Mouse (Mus musculus) forebrain, embryonic 13.5 days (tissue): ENCODE measurements around the gene Slc44a3. TPM values are rescaled to one million over a fixed set of nuclear protein-coding genes. Genes with fewer than 3 reads are reported as not detected.

Experiments used
- ATAC-seq: fragments of 200-750 bp; cut with Nextera tagmentation; 2 replicates; pipeline ENCODE4 v1.8.0; 2017
- H3K27ac ChIP-seq: fragments of 300-500 bp; sonication (generic); 2 replicates; pipeline ENCODE4 v1.5.1; 2015; ENCODE audit warnings: inconsistent platforms, mild to moderate bottlenecking, moderate library complexity
- H3K27me3 ChIP-seq: fragments of 300-500 bp; sonication (generic); 2 replicates; pipeline ENCODE4 v1.6.1; 2015; ENCODE audit warnings: mild to moderate bottlenecking, inconsistent platforms
- H3K36me3 ChIP-seq: fragments of 300-500 bp; sonication (generic); 2 replicates; pipeline ENCODE4 v1.6.1; 2015; ENCODE audit warnings: mild to moderate bottlenecking, inconsistent platforms; ENCODE audit not compliant: poor library complexity, severe bottlenecking
- H3K4me1 ChIP-seq: fragments of 300-500 bp; sonication (generic); 2 replicates; pipeline ENCODE4 v1.6.1; 2015; ENCODE audit warnings: inconsistent platforms
- H3K4me2 ChIP-seq: fragments of 300-500 bp; sonication (generic); 2 replicates; pipeline ENCODE4 v1.6.1; 2015; ENCODE audit warnings: inconsistent platforms, mild to moderate bottlenecking, moderate library complexity
- H3K4me3 ChIP-seq: fragments of 300-500 bp; sonication (generic); 2 replicates; pipeline ENCODE4 v1.5.1; 2015; ENCODE audit warnings: mild to moderate bottlenecking, inconsistent platforms
- H3K9ac ChIP-seq: fragments of 300-500 bp; sonication (generic); 2 replicates; pipeline ENCODE4 v1.6.1; 2015; ENCODE audit warnings: mild to moderate bottlenecking, inconsistent platforms
- H3K9me3 ChIP-seq: fragments of 300-500 bp; sonication (generic); replicated peaks from 2 replicates; pipeline ENCODE4 v1.6.1; 2016; ENCODE audit warnings: inconsistent platforms
- WGBS: fragments of 180-500 bp; shearing (Covaris S2); methylation state at CpG from one replicate; pipeline ENCODE4 v1.1.7; 2015; 5-methylcytosine and 5-hydroxymethylcytosine counted together
- polyA plus RNA-seq: library from polyadenylated mRNA; unstranded; fragments of >200 nt; fragmentation: Nextera tagmentation; extraction: Ambion mirVana; gene quantifications from 2 replicates; pipeline ENCODE4 v1.2.1, GENCODE M21; 2015

Gene Slc44a3
- polyA plus RNA-seq, 1 experiment from 2014 or later, result 0.57 TPM

DNA sequence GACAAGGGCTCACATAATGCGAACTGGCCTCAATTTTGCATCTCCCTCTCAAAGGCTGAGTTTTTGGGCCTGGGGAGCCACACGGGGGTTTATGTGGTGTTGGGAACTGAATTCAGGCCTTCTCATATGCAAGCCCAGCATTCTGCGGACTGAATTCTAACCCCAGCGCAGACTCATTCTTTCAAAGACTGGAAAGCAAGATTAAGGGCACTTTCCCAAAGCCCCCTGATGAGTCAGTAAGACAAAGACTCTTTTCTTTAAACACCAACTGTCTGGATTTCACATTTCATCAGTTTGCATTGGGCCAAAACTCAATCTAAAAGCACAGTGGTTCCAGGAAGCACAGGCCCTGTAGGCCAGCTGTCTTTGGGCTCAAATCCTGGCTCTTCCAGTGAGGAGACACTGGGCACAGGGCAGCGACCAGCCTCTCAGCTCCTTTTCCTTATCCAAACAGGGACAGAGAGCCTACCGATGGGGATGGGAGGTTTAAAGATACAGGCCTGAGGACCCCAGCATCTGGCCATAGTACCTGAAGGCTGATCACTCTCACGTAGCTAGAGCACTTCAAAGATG lies 67.4 kb downstream of the Slc44a3 start:
- WGBS, result 19% methylated on average over 7 of the region's 7 CpGs
- Histone ChIP-seq H3K4me3 (no peak overlapping the region), H3K9ac (no peak overlapping the region), H3K36me3 (peaks cover 18% of the 10 kb centered on the region), H3K9me3 (no peaks in the 10 kb centered on the region), H3K27ac (peak overlapping the region; percentile 68), H3K4me2 (no peak overlapping the region), H3K27me3 (no peaks in the 10 kb centered on the region), H3K4me1 (peaks cover 21% of the 10 kb centered on the region)
- ATAC-seq, result no peak

DNA sequence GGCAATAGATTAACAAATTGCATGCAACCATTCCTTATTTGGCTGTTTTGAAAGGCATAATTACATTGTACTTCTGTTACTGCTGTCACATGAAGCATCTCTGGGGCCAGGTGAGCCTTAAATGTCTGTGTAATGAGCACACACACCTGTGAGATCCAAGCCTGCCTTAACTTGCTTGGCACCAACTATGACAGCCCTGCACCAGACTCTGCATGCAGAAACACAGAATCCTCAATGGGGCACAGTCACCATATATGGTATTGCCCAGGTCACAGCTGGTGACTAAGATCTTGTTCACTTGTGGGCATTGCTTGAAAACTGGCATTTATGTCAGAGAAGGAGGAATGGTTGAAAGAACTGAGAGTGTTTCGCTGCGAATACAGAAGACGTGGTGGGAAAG lies 69.4 kb downstream of the Slc44a3 start:
- no peak for ATAC-seq
- Histone ChIP-seq H3K36me3 (peaks cover 33% of the 10 kb centered on the region), H3K4me3 (no peak overlapping the region), H3K9me3 (no peaks in the 10 kb centered on the region), H3K9ac (no peak overlapping the region), H3K27me3 (no peaks in the 10 kb centered on the region), H3K4me1 (peaks cover 8% of the 10 kb centered on the region), H3K4me2 (no peak overlapping the region), H3K27ac (no peak overlapping the region)
- 89% methylated on average over 3 of the region's 3 CpGs for WGBS

DNA sequence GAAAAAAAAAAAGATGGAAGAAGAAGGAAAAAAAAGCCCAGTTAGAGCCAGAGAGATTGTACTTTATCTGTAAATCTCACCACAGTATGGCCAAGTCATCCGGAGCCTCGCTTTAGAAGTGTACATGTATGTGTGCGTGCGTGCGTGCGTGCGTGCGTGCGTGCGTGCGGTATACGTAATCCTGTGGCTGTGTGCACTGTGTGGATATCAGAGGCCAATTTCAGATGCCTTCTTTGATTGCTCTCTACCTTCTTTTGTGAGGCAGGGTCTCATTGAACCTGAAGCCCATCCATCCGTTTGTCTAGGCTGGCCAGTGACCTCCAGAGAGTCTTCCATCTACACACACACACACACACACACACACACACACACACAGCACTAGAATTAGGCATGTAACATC lies 70.7 kb downstream of the Slc44a3 start:
- H3K9me3 ChIP-seq, result no peaks in the 10 kb centered on the region
- no peak overlapping the region for H3K4me2 ChIP-seq
- peaks cover 46% of the 10 kb centered on the region for H3K36me3 ChIP-seq
- peaks cover 8% of the 10 kb centered on the region for H3K4me1 ChIP-seq
- no peak overlapping the region for H3K4me3 ChIP-seq
- ATAC-seq, result no peak
- H3K27ac ChIP-seq, result no peak overlapping the region
- no peak overlapping the region for H3K9ac ChIP-seq
- H3K27me3 ChIP-seq, result no peaks in the 10 kb centered on the region
- 96% methylated on average over 13 of the region's 13 CpGs for WGBS

DNA sequence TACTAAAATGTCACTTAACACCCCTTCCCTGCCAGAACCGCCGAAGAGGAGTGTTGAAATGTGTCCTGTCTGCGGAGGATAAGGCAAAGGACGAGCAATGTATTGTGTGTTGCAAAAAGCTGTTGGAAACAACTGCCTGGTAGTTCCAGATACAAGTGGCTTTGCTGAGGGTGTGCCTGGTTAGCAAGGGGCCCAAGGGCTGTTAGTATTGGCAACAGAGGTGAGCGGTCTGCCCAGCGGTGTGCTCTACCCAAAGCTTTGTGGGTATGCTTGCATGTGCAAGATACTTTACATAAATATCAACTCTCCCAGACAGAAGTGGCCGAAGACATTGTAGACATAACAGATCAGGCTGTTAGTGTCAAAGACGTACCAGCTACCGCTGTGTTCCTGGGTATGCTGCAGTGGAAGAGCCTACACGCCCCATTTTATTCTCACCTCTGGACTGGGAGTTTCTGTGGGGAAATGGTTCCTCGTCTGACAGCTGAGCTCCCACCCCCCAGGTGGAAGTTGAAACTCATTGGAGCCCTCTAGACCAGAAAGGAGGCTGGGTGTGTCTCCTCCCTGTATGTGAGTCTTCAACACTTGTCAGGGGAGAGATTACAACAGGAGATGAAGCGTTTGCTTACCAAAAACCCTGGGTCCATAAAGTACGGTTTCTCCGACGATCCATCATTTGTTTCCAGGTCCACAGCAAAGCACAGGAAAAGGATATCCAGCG lies 71.6 kb downstream of the Slc44a3 start:
- H3K4me2 ChIP-seq, result no peak overlapping the region
- ATAC-seq, result no peak
- no peak overlapping the region for H3K4me3 ChIP-seq
- no peak overlapping the region for H3K9ac ChIP-seq
- peaks cover 8% of the 10 kb centered on the region for H3K4me1 ChIP-seq
- no peaks in the 10 kb centered on the region for H3K9me3 ChIP-seq
- WGBS, result 89% methylated on average over 16 of the region's 16 CpGs
- H3K36me3 ChIP-seq, result peaks cover 54% of the 10 kb centered on the region
- H3K27me3 ChIP-seq, result no peaks in the 10 kb centered on the region
- no peak overlapping the region; the same call in 1 of the 2 replicates for H3K27ac ChIP-seq

DNA sequence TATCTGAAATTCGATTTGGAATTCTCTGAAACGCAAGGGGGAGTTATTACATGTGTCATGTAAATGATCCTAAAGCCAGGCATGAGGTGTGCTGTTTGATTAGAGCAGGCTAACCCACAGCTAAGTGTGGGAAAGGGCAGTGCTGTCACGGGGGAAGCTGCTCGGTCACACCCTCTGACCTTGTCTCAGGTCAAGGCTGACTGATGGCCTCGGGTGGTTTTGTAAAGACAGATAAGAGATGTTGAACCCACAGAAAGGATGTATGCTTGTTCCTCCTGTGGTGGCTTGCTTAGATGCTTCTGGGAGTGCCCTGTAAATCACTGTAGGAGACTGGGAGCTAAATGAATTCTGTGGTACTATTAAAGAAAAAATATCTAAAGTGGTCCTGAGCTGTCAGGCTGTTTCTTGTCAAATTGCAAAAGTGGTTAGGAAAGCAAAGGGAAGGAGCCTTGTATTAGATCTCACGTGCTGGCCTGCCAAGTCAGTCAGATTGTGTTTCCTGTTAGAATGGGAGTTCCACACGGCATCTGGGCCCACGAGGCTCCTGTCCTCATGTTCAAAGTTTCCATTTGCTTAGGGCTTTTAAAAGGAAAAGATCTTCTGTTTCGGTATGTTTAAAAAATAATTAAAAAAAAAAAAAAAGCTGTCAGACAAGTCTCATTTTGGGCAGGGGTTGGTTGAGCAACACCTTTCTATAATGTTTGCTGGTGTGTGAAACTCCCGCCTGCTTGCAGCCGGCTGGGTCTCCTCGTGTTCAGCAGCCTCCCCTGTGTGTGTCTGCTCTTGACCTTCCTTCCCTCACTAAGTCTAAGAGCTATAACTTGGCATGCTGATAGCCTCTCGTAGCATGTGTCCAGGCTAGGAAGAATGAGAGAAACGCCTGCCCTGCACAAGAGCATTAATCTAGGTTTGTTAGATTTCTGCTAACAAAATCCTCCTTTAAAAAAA lies 73.4 kb downstream of the Slc44a3 start:
- Histone ChIP-seq H3K9me3 (no peaks in the 10 kb centered on the region), H3K4me3 (no peak overlapping the region), H3K27me3 (no peaks in the 10 kb centered on the region), H3K4me2 (no peak overlapping the region), H3K9ac (no peak overlapping the region), H3K36me3 (peaks cover 73% of the 10 kb centered on the region), H3K4me1 (no peaks in the 10 kb centered on the region), H3K27ac (no peak overlapping the region)
- ATAC-seq, result no peak
- WGBS, result 87% methylated on average over 14 of the region's 14 CpGs

DNA sequence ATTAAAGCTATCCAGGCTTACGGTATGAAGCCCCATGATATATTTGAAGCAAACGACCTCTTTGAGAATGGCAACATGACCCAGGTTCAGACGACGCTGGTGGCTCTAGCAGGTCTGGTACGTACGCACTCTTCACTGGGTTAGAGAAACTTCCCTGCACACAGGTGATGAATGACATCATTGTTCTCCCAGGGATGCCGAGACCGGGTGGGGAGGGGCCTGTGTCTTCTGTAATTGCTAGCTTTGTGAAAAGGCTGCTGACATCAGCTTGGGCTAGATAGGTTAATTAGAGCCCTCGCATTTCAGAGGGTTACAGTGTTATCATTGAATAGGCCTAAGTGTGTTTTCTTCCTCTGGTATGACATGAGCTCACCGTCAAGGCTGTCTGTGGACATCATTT lies 80.8 kb downstream of the Slc44a3 start:
- Histone ChIP-seq H3K27ac (no peak overlapping the region), H3K9me3 (no peaks in the 10 kb centered on the region), H3K9ac (no peak overlapping the region), H3K27me3 (no peaks in the 10 kb centered on the region), H3K4me2 (no peak overlapping the region), H3K36me3 (peaks cover 58% of the 10 kb centered on the region), H3K4me3 (no peak overlapping the region), H3K4me1 (peaks cover 36% of the 10 kb centered on the region)
- WGBS, result 42% methylated on average over 10 of the region's 10 CpGs
- peak; percentile 44 for ATAC-seq

DNA sequence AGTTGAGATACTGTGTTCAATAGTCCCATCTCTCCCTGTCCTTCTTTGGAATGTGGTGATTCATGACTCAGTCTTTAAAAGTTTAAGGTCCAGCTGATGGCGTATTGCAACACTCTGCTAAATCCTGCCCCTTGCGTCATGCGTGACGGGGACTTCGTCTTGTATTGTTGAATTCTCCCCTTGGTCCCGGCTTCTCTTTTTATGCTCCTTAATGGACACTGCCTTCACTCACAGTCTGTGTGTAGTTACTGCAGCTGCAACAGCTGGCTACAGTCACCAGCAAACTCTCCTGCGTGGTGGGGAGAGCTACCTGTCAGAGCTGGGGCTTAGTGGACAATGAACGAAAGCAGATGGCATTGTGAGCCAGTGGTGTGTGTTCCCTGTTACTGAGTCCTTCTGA lies 82.7 kb downstream of the Slc44a3 start:
- Histone ChIP-seq H3K9ac (no peak overlapping the region), H3K4me2 (no peak overlapping the region), H3K9me3 (peaks cover 4% of the 10 kb centered on the region; the same call in 1 of the 2 replicates), H3K36me3 (peaks cover 48% of the 10 kb centered on the region), H3K27ac (peak overlapping the region; percentile 19; the same call in 1 of the 2 replicates), H3K4me1 (peaks cover 36% of the 10 kb centered on the region), H3K4me3 (no peak overlapping the region), H3K27me3 (no peaks in the 10 kb centered on the region)
- no peak for ATAC-seq
- 86% methylated on average over 8 of the region's 8 CpGs for WGBS

DNA sequence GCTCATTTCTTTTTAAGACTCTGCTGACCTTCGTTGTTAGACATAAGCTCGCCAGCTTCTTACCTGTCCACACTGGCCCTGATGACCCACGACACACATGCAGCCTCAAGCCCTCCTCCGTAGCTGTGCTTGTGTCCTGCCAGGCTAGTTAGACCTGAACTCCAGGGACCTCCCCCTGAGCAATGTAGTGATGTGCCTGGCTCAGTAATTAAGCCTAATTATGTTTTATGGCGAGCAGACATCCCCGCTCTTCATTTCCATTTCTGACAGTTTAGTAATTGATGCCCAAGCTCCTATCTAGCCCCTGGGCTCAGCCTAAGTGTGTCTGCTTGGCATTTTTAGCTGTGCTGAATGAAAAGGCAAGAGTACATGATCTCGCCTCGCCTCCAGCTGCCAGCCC lies 83.6 kb downstream of the Slc44a3 start:
- Histone ChIP-seq H3K27ac (0 out of 2 replicates have a peak overlapping the region, but pooled peaks have one; percentile 4), H3K36me3 (peaks cover 46% of the 10 kb centered on the region), H3K9ac (no peak overlapping the region), H3K4me3 (no peak overlapping the region), H3K27me3 (no peaks in the 10 kb centered on the region), H3K9me3 (peaks cover 6% of the 10 kb centered on the region; the same call in 1 of the 2 replicates), H3K4me1 (peaks cover 36% of the 10 kb centered on the region), H3K4me2 (peak overlapping the region; percentile 23)
- ATAC-seq, result peak; percentile 34; the same call in 1 of the 2 replicates
- 45% methylated on average over 8 of the region's 8 CpGs for WGBS

DNA sequence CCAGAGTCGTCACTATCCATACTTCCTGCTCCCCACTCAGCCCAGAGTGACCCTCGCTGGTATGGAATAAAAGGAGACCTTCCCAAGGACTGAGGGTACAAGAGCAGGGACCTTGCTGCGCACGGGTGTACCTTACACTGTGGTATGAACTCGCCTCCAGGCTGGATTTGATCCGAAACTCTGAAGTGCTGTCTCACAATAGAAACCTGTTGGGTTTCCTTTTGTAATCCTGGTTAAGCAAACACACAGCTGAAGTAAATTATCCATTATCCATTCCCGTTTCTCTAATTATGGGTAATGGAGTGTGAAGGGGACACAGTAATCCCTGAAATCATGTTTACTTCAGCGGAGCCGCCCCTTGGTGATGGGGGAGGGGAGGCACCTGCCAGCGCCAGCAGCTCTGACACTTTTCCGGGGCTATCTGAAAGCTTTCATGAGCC lies 84.2 kb downstream of the Slc44a3 start:
- H3K9ac ChIP-seq, result no peak overlapping the region
- peak; percentile 44 for ATAC-seq
- H3K9me3 ChIP-seq, result peaks cover 6% of the 10 kb centered on the region; the same call in 1 of the 2 replicates
- WGBS, result 4% methylated on average over 11 of the region's 11 CpGs
- peaks cover 49% of the 10 kb centered on the region for H3K36me3 ChIP-seq
- H3K4me1 ChIP-seq, result peaks cover 36% of the 10 kb centered on the region
- H3K4me3 ChIP-seq, result no peak overlapping the region
- peak overlapping the region; percentile 23 for H3K4me2 ChIP-seq
- 0 out of 2 replicates have a peak overlapping the region, but pooled peaks have one; percentile 20 for H3K27ac ChIP-seq
- no peaks in the 10 kb centered on the region for H3K27me3 ChIP-seq

DNA sequence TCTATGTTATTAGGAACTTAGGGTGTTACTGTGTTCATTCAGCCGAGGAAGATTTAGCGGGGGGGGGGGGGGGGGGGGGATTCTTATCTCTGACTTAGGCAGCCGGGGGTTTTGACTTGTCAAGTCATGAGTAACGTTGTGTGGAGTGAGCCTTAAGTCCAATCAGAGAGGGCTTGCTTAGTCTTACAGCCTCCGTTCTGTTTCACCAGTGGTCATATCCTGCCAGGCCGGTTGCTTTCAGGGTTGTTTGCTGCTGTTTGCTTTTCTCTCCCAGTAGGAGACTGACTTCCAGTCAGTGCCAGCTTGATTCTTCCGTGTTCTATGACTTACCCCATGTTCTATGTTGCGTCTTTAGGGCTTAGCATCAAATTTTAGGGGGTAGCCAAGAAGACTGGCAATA lies 85.8 kb downstream of the Slc44a3 start:
- H3K4me3 ChIP-seq, result no peak overlapping the region
- H3K9ac ChIP-seq, result no peak overlapping the region
- 75% methylated on average over 8 of the region's 8 CpGs for WGBS
- H3K4me2 ChIP-seq, result no peak overlapping the region
- H3K27ac ChIP-seq, result no peak overlapping the region
- ATAC-seq, result no peak
- H3K36me3 ChIP-seq, result peaks cover 49% of the 10 kb centered on the region
- peaks cover 34% of the 10 kb centered on the region for H3K4me1 ChIP-seq
- H3K9me3 ChIP-seq, result peaks cover 6% of the 10 kb centered on the region; the same call in 1 of the 2 replicates
- H3K27me3 ChIP-seq, result no peaks in the 10 kb centered on the region

DNA sequence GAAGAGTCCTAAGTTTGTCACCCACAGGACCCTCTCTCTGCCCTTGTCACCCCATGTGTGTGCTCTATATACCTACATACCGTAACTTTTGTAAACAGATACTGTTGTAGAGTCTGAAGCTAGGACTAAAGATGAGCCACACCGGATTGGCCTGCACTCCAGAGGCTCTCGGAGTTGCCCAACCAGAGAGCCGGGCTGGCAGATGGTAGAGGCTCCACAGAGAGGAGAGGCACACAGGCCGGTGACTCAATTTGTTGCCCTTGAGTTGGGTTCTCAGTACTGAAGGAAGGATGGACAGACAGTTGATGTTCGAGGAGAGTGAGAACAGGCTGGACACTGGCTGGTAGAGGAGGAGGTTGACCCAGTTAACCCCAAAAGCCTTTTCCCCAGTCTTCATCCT lies 87.8 kb downstream of the Slc44a3 start:
- H3K4me1 ChIP-seq, result peaks cover 28% of the 10 kb centered on the region
- H3K4me2 ChIP-seq, result no peak overlapping the region
- no peak overlapping the region for H3K4me3 ChIP-seq
- H3K27me3 ChIP-seq, result no peaks in the 10 kb centered on the region
- no peak for ATAC-seq
- no peak overlapping the region for H3K9ac ChIP-seq
- no peak overlapping the region for H3K27ac ChIP-seq
- peaks cover 6% of the 10 kb centered on the region; the same call in 1 of the 2 replicates for H3K9me3 ChIP-seq
- 98% methylated on average over 6 of the region's 6 CpGs for WGBS
- peaks cover 40% of the 10 kb centered on the region for H3K36me3 ChIP-seq

DNA sequence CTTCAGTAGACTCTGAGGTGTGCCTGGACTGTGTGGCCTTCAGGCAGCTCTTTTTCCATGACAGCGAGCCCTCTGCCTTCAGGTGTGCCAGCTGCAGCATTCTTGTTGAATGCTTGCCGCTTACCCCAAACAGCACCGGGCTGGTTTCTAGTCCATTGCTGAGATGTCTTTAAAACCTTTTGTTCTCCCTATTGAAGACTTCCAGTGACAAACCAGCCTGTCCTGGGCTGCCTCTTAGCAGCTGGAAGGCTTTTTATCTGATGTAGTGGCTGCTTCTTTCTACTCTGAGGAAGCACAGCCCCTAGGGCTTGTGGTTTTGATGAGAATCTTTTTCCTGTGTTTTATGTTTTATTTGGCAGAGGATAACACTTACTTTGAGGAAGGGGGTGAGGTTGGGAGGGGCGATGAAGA lies 88.3 kb downstream of the Slc44a3 start:
- H3K4me2 ChIP-seq, result no peak overlapping the region
- no peak overlapping the region for H3K4me3 ChIP-seq
- H3K4me1 ChIP-seq, result peaks cover 30% of the 10 kb centered on the region
- H3K9ac ChIP-seq, result no peak overlapping the region
- peaks cover 43% of the 10 kb centered on the region for H3K36me3 ChIP-seq
- H3K27me3 ChIP-seq, result no peaks in the 10 kb centered on the region
- WGBS, result 90% methylated on average over 4 of the region's 4 CpGs
- peaks cover 6% of the 10 kb centered on the region; the same call in 1 of the 2 replicates for H3K9me3 ChIP-seq
- no peak overlapping the region for H3K27ac ChIP-seq
- ATAC-seq, result no peak
